Mouse (Mus musculus) CH12.LX (cell line): ENCODE measurements around the gene Skap1.
A peak's percentile ranks its signal among the peaks of the same experiment; 100 is the strongest.

Experiments
- CTCF ChIP-seq, 2 experiments: IDR thresholded peaks in 1 of 2; conservative IDR thresholded peaks in 1 of 2; 2 replicates each; pipeline ENCODE4 v1.5.1; 2011 to 2012; ENCODE audit warnings: low read depth in 2 of 2, low read length in 2 of 2, improper control_type of control experiment in 1 of 2, inconsistent platforms in 1 of 2, mild to moderate bottlenecking in 1 of 2, moderate library complexity in 1 of 2
- EP300 ChIP-seq: IDR thresholded peaks from 2 replicates; pipeline ENCODE4 v1.6.1; 2011; ENCODE audit warnings: low read length, improper control_type of control experiment
- MXI1 ChIP-seq: IDR thresholded peaks from 2 replicates; pipeline ENCODE4 v1.6.1; 2011; ENCODE audit warnings: mild to moderate bottlenecking, low read depth, low read length, improper control_type of control experiment
- POLR2A ChIP-seq: IDR thresholded peaks from 2 replicates; pipeline ENCODE4 v1.6.1; 2011; ENCODE audit warnings: low read depth, mild to moderate bottlenecking, improper control_type of control experiment, low read length
- SIN3A ChIP-seq: IDR thresholded peaks from 2 replicates; pipeline ENCODE4 v1.6.1; 2012; ENCODE audit warnings: low read length, improper control_type of control experiment, inconsistent platforms
- UBTF ChIP-seq: IDR thresholded peaks from 2 replicates; pipeline ENCODE4 v1.6.1; 2012; ENCODE audit warnings: low read depth, mild to moderate bottlenecking, inconsistent platforms, low read length, improper control_type of control experiment, moderate library complexity

- TF ChIP-seq EP300 = no peak
- peak; percentile 38; the same call in 1 of the 2 replicates for TF ChIP-seq POLR2A
- no peak for TF ChIP-seq CTCF (conservative IDR thresholded peaks at IDR 0.05 in 1 of 2, IDR thresholded peaks at IDR 0.05 in 1 of 2; ENCODE audit: low read depth in 2 of 2, low read length in 2 of 2)
- TF ChIP-seq SIN3A = no peak
- no peak for TF ChIP-seq UBTF
- no peak; the same call in 1 of the 2 replicates for TF ChIP-seq MXI1
These were observed 302.2 kb downstream of the Skap1 start for GRCm38 (mm10) chr11:96766555-96766954.
